Mouse (Mus musculus) CH12.LX (cell line): ENCODE measurements around the gene Rangrf. TPM values are rescaled to one million over a fixed set of nuclear protein-coding genes. Genes with fewer than 3 reads are reported as not detected.
"Not testable (repeated sequence)": the region's sequence is repeated elsewhere in the genome, so short reads cannot be mapped to it uniquely, and the experiment has no call there.

Source experiments
- DNase-seq: peaks from one replicate; pipeline ENCODE4 v3.0.0-alpha.2; 2013; ENCODE audit errors: extremely low read depth
- H3K27ac ChIP-seq: 2 replicates; pipeline ENCODE4 v1.5.1; 2012; ENCODE audit warnings: low read depth, mild to moderate bottlenecking, control low read depth, moderate library complexity; ENCODE audit not compliant: insufficient read depth
- H3K27me3 ChIP-seq: replicated peaks from 2 replicates; pipeline ENCODE3; 2012; ENCODE audit warnings: inconsistent platforms
- H3K36me3 ChIP-seq, 2 experiments: replicated peaks in 1 of 2; 2 replicates each; pipeline versions ENCODE3 to v1.6.1; 2012; ENCODE audit warnings: inconsistent platforms in 1 of 2, low read length in 1 of 2, mild to moderate bottlenecking in 1 of 2, mixed read lengths in 1 of 2, moderate library complexity in 1 of 2; ENCODE audit not compliant: control insufficient read depth in 1 of 2, insufficient read depth in 1 of 2
- H3K4me1 ChIP-seq, 2 experiments: 2 replicates each; pipeline ENCODE4 v1.6.1; 2012; ENCODE audit warnings: inconsistent platforms in 1 of 2, moderate library complexity in 1 of 2; ENCODE audit not compliant: insufficient read depth in 2 of 2, control insufficient read depth in 1 of 2
- H3K4me2 ChIP-seq: 2 replicates; pipeline ENCODE4 v1.6.1; 2012; ENCODE audit warnings: low read depth, mild to moderate bottlenecking, control low read depth; ENCODE audit not compliant: poor library complexity, insufficient read depth, severe bottlenecking
- H3K4me3 ChIP-seq, 3 experiments: fragments of 150-350 bp in 1 of 3; sonication (generic) in 1 of 3; replicated peaks in 1 of 3; 2 replicates each; pipeline versions ENCODE3 to v1.5.1; 2011 to 2012; ENCODE audit warnings: low read depth in 2 of 3, low read length in 2 of 3, mild to moderate bottlenecking in 2 of 3, moderate library complexity in 2 of 3, control low read depth in 1 of 3, improper control_type of control experiment in 1 of 3, inconsistent platforms in 1 of 3, mixed read lengths in 1 of 3; ENCODE audit not compliant: poor library complexity in 1 of 3
- H3K79me2 ChIP-seq: replicated peaks from 2 replicates; pipeline ENCODE4 v1.6.1; 2012; ENCODE audit warnings: mild to moderate bottlenecking, moderate library complexity; ENCODE audit not compliant: control insufficient read depth, poor library complexity, insufficient read depth, severe bottlenecking; ENCODE audit errors: extremely low read depth
- H3K9ac ChIP-seq: 2 replicates; pipeline ENCODE4 v1.6.1; 2012; ENCODE audit warnings: low read depth, mild to moderate bottlenecking, control low read depth, moderate library complexity; ENCODE audit not compliant: insufficient read depth
- H3K9me3 ChIP-seq: replicated peaks from 2 replicates; pipeline ENCODE3; 2012; ENCODE audit warnings: low read length, inconsistent platforms, mixed read lengths
- BHLHE40 ChIP-seq: IDR thresholded peaks from 2 replicates; pipeline ENCODE4 v1.6.1; 2011; ENCODE audit warnings: mild to moderate bottlenecking, low read depth, low read length, improper control_type of control experiment
- CHD2 ChIP-seq: IDR thresholded peaks from 2 replicates; pipeline ENCODE4 v1.6.1; 2011; ENCODE audit warnings: low read length, improper control_type of control experiment
- E2F4 ChIP-seq: IDR thresholded peaks from 2 replicates; pipeline ENCODE4 v1.6.1; 2011; ENCODE audit warnings: low read depth, low read length, improper control_type of control experiment; ENCODE audit not compliant: insufficient replicate concordance
- ELF1 ChIP-seq: IDR thresholded peaks from 2 replicates; pipeline ENCODE4 v1.6.1; 2014; ENCODE audit warnings: low read depth, mild to moderate bottlenecking, inconsistent platforms, low read length, improper control_type of control experiment
- ETS1 ChIP-seq: conservative IDR thresholded peaks from 2 replicates; pipeline ENCODE4 v1.6.1; 2012; ENCODE audit warnings: low read depth, mild to moderate bottlenecking, inconsistent platforms, low read length, improper control_type of control experiment, moderate library complexity
- GABPA ChIP-seq: IDR thresholded peaks from 2 replicates; pipeline ENCODE4 v1.6.1; 2012; ENCODE audit warnings: low read depth, low read length, improper control_type of control experiment, inconsistent platforms; ENCODE audit not compliant: insufficient replicate concordance
- HCFC1 ChIP-seq: IDR thresholded peaks from 2 replicates; pipeline ENCODE4 v1.6.1; 2012; ENCODE audit warnings: low read depth, mild to moderate bottlenecking, inconsistent platforms, low read length, improper control_type of control experiment
- IRF4 ChIP-seq: IDR thresholded peaks from 2 replicates; pipeline ENCODE4 v1.6.1; 2014; ENCODE audit warnings: low read depth, mild to moderate bottlenecking, inconsistent platforms, low read length, improper control_type of control experiment
- JUN ChIP-seq: IDR thresholded peaks from 2 replicates; pipeline ENCODE4 v1.6.1; 2011; ENCODE audit warnings: low read depth, mild to moderate bottlenecking, low read length, improper control_type of control experiment, moderate library complexity; ENCODE audit not compliant: insufficient read depth
- KAT2A ChIP-seq: IDR thresholded peaks from 2 replicates; pipeline ENCODE4 v1.6.1; 2012; ENCODE audit warnings: low read length, improper control_type of control experiment, inconsistent platforms; ENCODE audit not compliant: insufficient replicate concordance
- MAFK ChIP-seq: IDR thresholded peaks from 2 replicates; pipeline ENCODE4 v1.6.1; 2011; ENCODE audit warnings: low read length, improper control_type of control experiment; ENCODE audit not compliant: insufficient replicate concordance
- MAX ChIP-seq: IDR thresholded peaks from 2 replicates; pipeline ENCODE4 v1.6.1; 2011; ENCODE audit warnings: low read length, improper control_type of control experiment
- MAZ ChIP-seq: IDR thresholded peaks from 2 replicates; pipeline ENCODE4 v1.6.1; 2012; ENCODE audit warnings: low read depth, mild to moderate bottlenecking, inconsistent platforms, low read length, improper control_type of control experiment, moderate library complexity
- MXI1 ChIP-seq: IDR thresholded peaks from 2 replicates; pipeline ENCODE4 v1.6.1; 2011; ENCODE audit warnings: mild to moderate bottlenecking, low read depth, low read length, improper control_type of control experiment
- MYC ChIP-seq: IDR thresholded peaks from 2 replicates; pipeline ENCODE4 v1.6.1; 2011; ENCODE audit warnings: low read depth, mild to moderate bottlenecking, improper control_type of control experiment, low read length
- NELFE ChIP-seq: IDR thresholded peaks from 2 replicates; pipeline ENCODE4 v1.6.1; 2011; ENCODE audit warnings: low read depth, low read length, improper control_type of control experiment
- NRF1 ChIP-seq: IDR thresholded peaks from 2 replicates; pipeline ENCODE4 v1.6.1; 2014; ENCODE audit warnings: low read depth, mild to moderate bottlenecking, inconsistent platforms, low read length, improper control_type of control experiment, moderate library complexity
- POLR2A ChIP-seq: IDR thresholded peaks from 2 replicates; pipeline ENCODE4 v1.6.1; 2011; ENCODE audit warnings: low read depth, mild to moderate bottlenecking, improper control_type of control experiment, low read length
- POLR2AphosphoS2 ChIP-seq: IDR thresholded peaks from 2 replicates; pipeline ENCODE4 v1.6.1; 2011; ENCODE audit warnings: low read depth, low read length, improper control_type of control experiment
- SIN3A ChIP-seq: IDR thresholded peaks from 2 replicates; pipeline ENCODE4 v1.6.1; 2012; ENCODE audit warnings: low read length, improper control_type of control experiment, inconsistent platforms
- TCF12 ChIP-seq: IDR thresholded peaks from 2 replicates; pipeline ENCODE4 v1.6.1; 2014; ENCODE audit warnings: low read depth, mild to moderate bottlenecking, inconsistent platforms, low read length, improper control_type of control experiment
- UBTF ChIP-seq: IDR thresholded peaks from 2 replicates; pipeline ENCODE4 v1.6.1; 2012; ENCODE audit warnings: low read depth, mild to moderate bottlenecking, inconsistent platforms, low read length, improper control_type of control experiment, moderate library complexity
- USF1 ChIP-seq: IDR thresholded peaks from 2 replicates; pipeline ENCODE4 v1.6.1; 2014; ENCODE audit warnings: low read depth, mild to moderate bottlenecking, inconsistent platforms, low read length, improper control_type of control experiment
- ZC3H11A ChIP-seq: IDR thresholded peaks from 2 replicates; pipeline ENCODE4 v1.6.1; 2012; ENCODE audit warnings: low read depth, mild to moderate bottlenecking, inconsistent platforms, low read length, improper control_type of control experiment
- ZKSCAN1 ChIP-seq: IDR thresholded peaks from 2 replicates; pipeline ENCODE4 v1.6.1; 2012; ENCODE audit warnings: low read depth, inconsistent platforms, low read length, improper control_type of control experiment, borderline replicate concordance
- ZMIZ1 ChIP-seq: IDR thresholded peaks from 2 replicates; pipeline ENCODE4 v1.6.1; 2012; ENCODE audit warnings: low read depth, mild to moderate bottlenecking, inconsistent platforms, low read length, improper control_type of control experiment
- ZNF384 ChIP-seq: IDR thresholded peaks from 2 replicates; pipeline ENCODE4 v1.6.1; 2012; ENCODE audit warnings: low read depth, low read length, improper control_type of control experiment, inconsistent platforms
- dilution Hi-C: fragments of 300-500 bp; cut with MboI; formaldehyde crosslinking; loops from 2 replicates; pipeline ENCODE4 v1.14.3; 2020; ENCODE audit warnings: low sequenced_read_pairs; ENCODE audit not compliant: extremely low pct_unique_long_range_greater_than_20kb, extremely low pct_ligation_motif_present
- in situ Hi-C: fragments of 300-500 bp; cut with MboI; formaldehyde crosslinking; loops from 3 replicates; pipeline ENCODE4 v1.14.3; 2019; ENCODE audit warnings: low sequenced_read_pairs, low pct_ligation_motif_present, low pct_unique_long_range_greater_than_20kb, mixed read lengths
- polyA plus RNA-seq: library from polyadenylated mRNA; unstranded; fragments of >175 nt; gene quantifications from 2 replicates; pipeline ENCODE4 v1.2.1, GENCODE M21; 2012; ENCODE audit warnings: low read depth; ENCODE audit not compliant: insufficient read length
- total RNA-seq, 2 experiments: library from RNA; depleted of rRNA; stranded (reverse); fragments of 300-350 nt in 1 of 2; fragments of >200 nt in 1 of 2; gene quantifications; 2 replicates each; pipeline ENCODE4 v1.2.3; 2012 to 2014

Gene Rangrf
- total and polyA plus RNA-seq, 3 experiments = 106 to 158 (median 111) TPM

DNA sequence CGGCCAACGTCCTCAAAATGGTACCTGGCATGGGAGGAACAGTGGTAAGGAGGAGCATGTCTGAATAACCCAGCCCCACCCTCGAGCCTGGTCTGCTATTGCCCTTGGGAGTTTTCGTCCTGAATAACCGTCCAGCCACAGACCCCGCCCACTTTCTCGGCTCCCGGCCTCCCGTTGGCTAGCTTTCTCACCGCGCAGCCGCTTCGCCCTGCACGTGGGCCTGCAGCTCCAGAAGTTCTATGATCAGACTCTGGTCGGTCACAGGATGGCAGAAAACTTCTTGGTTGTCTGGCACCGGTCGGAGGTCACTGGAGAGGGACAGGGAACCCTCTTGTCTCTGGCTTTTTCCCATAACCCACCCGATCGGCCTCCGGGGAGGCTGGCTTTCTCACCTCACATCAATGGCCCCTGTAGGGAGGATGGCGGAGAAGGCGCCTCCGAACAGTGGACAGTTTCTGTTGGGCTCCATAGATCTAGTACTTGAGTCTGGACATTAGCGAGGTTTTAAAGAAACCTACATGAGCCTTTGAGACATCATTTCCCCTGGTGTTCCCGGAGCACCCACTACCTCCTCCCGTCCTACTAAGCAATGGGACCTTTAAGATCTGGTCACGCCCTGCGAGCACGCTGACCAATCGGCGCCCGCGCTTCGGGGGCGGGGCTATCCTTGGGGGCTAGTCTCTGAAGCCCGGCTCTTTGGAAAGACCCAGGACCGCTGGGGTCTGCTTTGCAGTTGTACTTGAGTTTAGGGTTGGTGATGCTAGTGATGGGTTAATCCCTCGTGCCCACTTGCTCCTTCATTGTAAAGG lies 1.5 kb downstream of the Rangrf start:
- H3K79me2 ChIP-seq, dilution Hi-C loops: not testable (repeated sequence)
- peak; percentile 51; the same call in 1 of the 2 replicates for TF ChIP-seq ZMIZ1
- TF ChIP-seq MAX = peak; percentile 91
- 0 out of 2 replicates have a peak, but pooled peaks have one; percentile 4 for TF ChIP-seq IRF4
- TF ChIP-seq MYC = peak; percentile 78; the same call in 1 of the 2 replicates
- TF ChIP-seq MXI1 = peak; percentile 97
- TF ChIP-seq NRF1 = peak; percentile 72
- 0 out of 2 replicates have a peak, but pooled peaks have one; percentile 62 for TF ChIP-seq MAZ
- TF ChIP-seq HCFC1 = peak; percentile 29
- peak; percentile 80 for TF ChIP-seq POLR2A
- peak; percentile 1; the same call in 1 of the 2 replicates for TF ChIP-seq USF1
- TF ChIP-seq NELFE = peak; percentile 78
- TF ChIP-seq TCF12 = 0 out of 2 replicates have a peak, but pooled peaks have one; percentile 27
- peak; percentile 32; the same call in 1 of the 2 replicates for TF ChIP-seq ELF1
- peak; percentile 78 for TF ChIP-seq SIN3A
- TF ChIP-seq BHLHE40 = peak; percentile 52
- TF ChIP-seq POLR2AphosphoS2 = peak; percentile 78; the same call in 1 of the 2 replicates
- TF ChIP-seq, all 38 proteins: peak for 16; not testable (repeated sequence) for 22
- in situ Hi-C loops = loop anchor here (5.0 kb wide), 1 partner anchor 71 kb away; the partner anchor contains the start of gene Rpl26
- peak; percentile 94 for DNase-seq
- not testable (repeated sequence) for H3K9ac ChIP-seq, H3K27ac ChIP-seq, H3K9me3 ChIP-seq, H3K27me3 ChIP-seq
- H3K36me3 ChIP-seq = peaks cover 0 to 20% of the 10 kb centered on the region in 2 experiments
- H3K4me3 ChIP-seq = peak overlapping the region; percentile 40 to 52 (median 41)
- H3K4me2 ChIP-seq = peak overlapping the region; percentile 75
- H3K4me1 ChIP-seq = peaks cover 6 to 26% of the 10 kb centered on the region in 2 experiments

DNA sequence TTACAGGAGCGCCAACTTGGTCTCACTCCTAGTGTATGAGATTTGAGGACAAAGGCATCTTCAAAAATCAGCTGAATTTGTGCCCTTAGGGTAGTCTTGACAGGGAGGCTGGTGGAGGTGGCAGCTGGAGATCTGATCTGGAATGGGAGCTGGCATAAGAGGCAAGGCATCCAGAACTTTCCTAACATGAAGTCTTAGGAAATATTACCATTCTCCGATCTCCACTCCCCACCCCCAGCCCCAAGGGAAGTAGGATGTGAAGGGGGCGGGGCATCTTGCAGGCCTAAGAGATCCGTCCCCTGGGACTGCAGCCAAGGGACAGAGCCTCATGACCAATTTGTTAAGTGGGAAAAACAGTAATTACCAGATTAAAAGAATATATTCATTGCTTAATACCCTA lies 4.8 kb downstream of the Rangrf start:
- H3K4me2 ChIP-seq = no peak overlapping the region
- H3K4me3 ChIP-seq = no peak overlapping the region
- dilution Hi-C loops (no loop called here), in situ Hi-C loops (loop anchor here (5.0 kb wide), 1 partner anchor 68 kb away; the partner anchor contains the start of gene Rpl26)
- H3K9ac ChIP-seq = no peak overlapping the region
- DNase-seq = no peak
- H3K36me3 ChIP-seq = peaks cover 0 to 20% of the 10 kb centered on the region in 2 experiments
- H3K27ac ChIP-seq = no peak overlapping the region
- peaks cover 10 to 44% of the 10 kb centered on the region in 2 experiments for H3K4me1 ChIP-seq
- TF ChIP-seq MAFK = no peak
- TF ChIP-seq ZC3H11A = no peak
- no peak for TF ChIP-seq UBTF
- no peak for TF ChIP-seq HCFC1
- TF ChIP-seq JUN = no peak
- no peak for TF ChIP-seq E2F4
- no peak for TF ChIP-seq CHD2
- no peak for TF ChIP-seq SIN3A
- TF ChIP-seq POLR2A = no peak
- TF ChIP-seq MAX = no peak
- no peak for TF ChIP-seq ZKSCAN1
- TF ChIP-seq BHLHE40 = no peak
- TF ChIP-seq ZNF384 = no peak
- TF ChIP-seq KAT2A = no peak
- no peak for TF ChIP-seq GABPA
- TF ChIP-seq ETS1 = no peak
- peaks cover 7% of the 10 kb centered on the region for H3K27me3 ChIP-seq
- no peaks in the 10 kb centered on the region for H3K9me3 ChIP-seq
- no peaks in the 10 kb centered on the region for H3K79me2 ChIP-seq
